Mouse (Mus musculus): ENCODE results near the gene Pycr1.
"Not testable (repeated sequence)": the region's sequence is repeated elsewhere in the genome, so short reads cannot be mapped to it uniquely, and the experiment has no call there.

The Pycr1 gene

GRCm38 (mm10) chr11:120643601-120643987 lies at the start of gene Pycr1:
Gene Pycr1, minus strand, starts transcription at chr11:120643769.
- DNase-seq (ENCODE audit: low read depth, low spot score) = peak; percentile 97

- no peak for DNase-seq (ENCODE audit: low read depth, low spot score)
Observed at GRCm38 (mm10) chr11:120692471-120693011, 49.0 kb upstream of the Pycr1 start.

- DNase-seq (ENCODE audit: low read depth, low spot score) = no peak
Observed at GRCm38 (mm10) chr11:120689365-120689764, 45.8 kb upstream of the Pycr1 start.

- DNase-seq (ENCODE audit: low read depth, low spot score) = no peak
Observed at GRCm38 (mm10) chr11:120686650-120687272, 43.2 kb upstream of the Pycr1 start.

- DNase-seq (ENCODE audit: low read depth, low spot score) = no peak
Observed at GRCm38 (mm10) chr11:120684660-120685059, 41.1 kb upstream of the Pycr1 start.

GRCm38 (mm10) chr11:120684086-120684485 lies 40.5 kb upstream of the Pycr1 start:
- DNase-seq (ENCODE audit: low read depth, low spot score) = no peak

- no peak for DNase-seq (ENCODE audit: low read depth, low spot score)
Observed at GRCm38 (mm10) chr11:120683536-120683935, 40.0 kb upstream of the Pycr1 start.

GRCm38 (mm10) chr11:120682683-120683082 lies 39.1 kb upstream of the Pycr1 start:
- no peak for DNase-seq (ENCODE audit: low read depth, low spot score)

GRCm38 (mm10) chr11:120679909-120680308 lies 36.3 kb upstream of the Pycr1 start:
- DNase-seq (ENCODE audit: low read depth, low spot score) = peak; percentile 66

- DNase-seq (ENCODE audit: low read depth, low spot score) = no peak
Observed at GRCm38 (mm10) chr11:120676951-120677350, 33.4 kb upstream of the Pycr1 start.

- DNase-seq (ENCODE audit: low read depth, low spot score) = not testable (repeated sequence)
Observed at GRCm38 (mm10) chr11:120675875-120676274, 32.3 kb upstream of the Pycr1 start.

- DNase-seq (ENCODE audit: low read depth, low spot score) = peak; percentile 26
Observed at GRCm38 (mm10) chr11:120673594-120674122, 30.1 kb upstream of the Pycr1 start.

- DNase-seq (ENCODE audit: low read depth, low spot score) = peak; percentile 95
Observed at GRCm38 (mm10) chr11:120672687-120673593, 29.4 kb upstream of the Pycr1 start, which contains the start of gene Aspscr1. Gene Aspscr1, plus strand, starts transcription at chr11:120672973.

- DNase-seq (ENCODE audit: low read depth, low spot score) = no peak
Observed at GRCm38 (mm10) chr11:120666617-120667016, 23.0 kb upstream of the Pycr1 start.

GRCm38 (mm10) chr11:120665406-120665805 lies 21.8 kb upstream of the Pycr1 start:
- DNase-seq (ENCODE audit: low read depth, low spot score) = no peak

- peak; percentile 97 for DNase-seq (ENCODE audit: low read depth, low spot score)
Observed at GRCm38 (mm10) chr11:120663714-120664113, 20.1 kb upstream of the Pycr1 start.

- no peak for DNase-seq (ENCODE audit: low read depth, low spot score)
Observed at GRCm38 (mm10) chr11:120662759-120663158, 19.2 kb upstream of the Pycr1 start.

- DNase-seq (ENCODE audit: low read depth, low spot score) = no peak
Observed at GRCm38 (mm10) chr11:120661076-120661460, 17.5 kb upstream of the Pycr1 start, which contains the start of gene Notum. Gene Notum, minus strand, starts transcription at chr11:120661175.

- peak; percentile 64 for DNase-seq (ENCODE audit: low read depth, low spot score)
Observed at GRCm38 (mm10) chr11:120660301-120661075, 16.9 kb upstream of the Pycr1 start.

- no peak for DNase-seq (ENCODE audit: low read depth, low spot score)
Observed at GRCm38 (mm10) chr11:120659509-120660300, 16.1 kb upstream of the Pycr1 start.
